Mouse (Mus musculus) heart, postnatal 0 days (tissue): Measurements from ENCODE around the gene Stat6. TPM values are rescaled to one million over a fixed set of nuclear protein-coding genes. Genes with fewer than 3 reads are reported as not detected.
A peak's percentile ranks its signal among the peaks of the same experiment; 100 is the strongest.

Experiments used
- ATAC-seq: fragments of 200-750 bp; cut with Nextera tagmentation; 2 replicates; pipeline ENCODE4 v1.8.0; 2017; ENCODE audit warnings: low read depth, moderate number of reproducible peaks, moderate library complexity; ENCODE audit not compliant: insufficient read depth
- DNase-seq: peaks from one replicate; pipeline ENCODE4 v3.0.0-alpha.2; 2016; ENCODE audit warnings: low spot score
- H3K27ac ChIP-seq: fragments of 300-500 bp; sonication (generic); 2 replicates; pipeline ENCODE4 v1.5.1; 2014; ENCODE audit warnings: low read depth, mild to moderate bottlenecking
- H3K27me3 ChIP-seq: fragments of 300-500 bp; sonication (generic); 2 replicates; pipeline ENCODE4 v1.6.1; 2014; ENCODE audit warnings: low read length, mixed read lengths; ENCODE audit not compliant: control insufficient read depth, insufficient read depth
- H3K36me3 ChIP-seq: fragments of 300-500 bp; sonication (generic); replicated peaks from 2 replicates; pipeline ENCODE4 v1.6.1; 2014; ENCODE audit warnings: low read length, mixed read lengths; ENCODE audit not compliant: control insufficient read depth, insufficient read depth
- H3K4me1 ChIP-seq: fragments of 300-500 bp; sonication (generic); 2 replicates; pipeline ENCODE4 v1.6.1; 2014; ENCODE audit warnings: antibody characterized with exemption; ENCODE audit not compliant: control insufficient read depth, insufficient read depth
- H3K4me2 ChIP-seq: fragments of 300-500 bp; sonication (generic); 2 replicates; pipeline ENCODE4 v1.6.1; 2014; ENCODE audit warnings: low read depth, mild to moderate bottlenecking, low read length, moderate library complexity
- H3K4me3 ChIP-seq: fragments of 300-500 bp; sonication (generic); 2 replicates; pipeline ENCODE4 v1.5.1; 2014; ENCODE audit warnings: low read depth, low read length
- H3K9ac ChIP-seq: fragments of 300-500 bp; sonication (generic); replicated peaks from 2 replicates; pipeline ENCODE4 v1.6.1; 2014; ENCODE audit warnings: low read depth, low read length, mixed read lengths
- H3K9me3 ChIP-seq: fragments of 300-500 bp; sonication (generic); replicated peaks from 2 replicates; pipeline ENCODE4 v1.6.1; 2016; ENCODE audit warnings: low read length; ENCODE audit not compliant: control insufficient read depth
- CTCF ChIP-seq: IDR thresholded peaks from 2 replicates; pipeline ENCODE4 v1.5.1; 2016; ENCODE audit warnings: antibody characterized with exemption, control low read depth, low read depth
- EP300 ChIP-seq: IDR thresholded peaks from 2 replicates; pipeline ENCODE4 v1.6.1; 2016; ENCODE audit warnings: antibody characterized with exemption, low read depth
- WGBS: fragments of 180-500 bp; shearing (Covaris S2); extraction: QIAGEN DNeasy Blood & Tissue Kit; methylation state at CpG from one replicate; pipeline ENCODE4 v1.1.7; 2014; 5-methylcytosine and 5-hydroxymethylcytosine counted together
- polyA plus RNA-seq: library from polyadenylated mRNA; unstranded; fragments of >200 nt; fragmentation: Nextera tagmentation; extraction: Ambion mirVana; gene quantifications from 2 replicates; pipeline ENCODE4 v1.2.1, GENCODE M21; 2015
- total RNA-seq: library from RNA; depleted of rRNA; stranded (reverse); fragments of >200 nt; gene quantifications from 2 replicates; pipeline ENCODE4 v1.2.3, GENCODE M21; 2014; ENCODE audit warnings: low replicate concordance

Stat6 gene
- total and polyA plus RNA-seq, 2 experiments from 2014 or later: 24.6 to 42.3 TPM

DNA sequence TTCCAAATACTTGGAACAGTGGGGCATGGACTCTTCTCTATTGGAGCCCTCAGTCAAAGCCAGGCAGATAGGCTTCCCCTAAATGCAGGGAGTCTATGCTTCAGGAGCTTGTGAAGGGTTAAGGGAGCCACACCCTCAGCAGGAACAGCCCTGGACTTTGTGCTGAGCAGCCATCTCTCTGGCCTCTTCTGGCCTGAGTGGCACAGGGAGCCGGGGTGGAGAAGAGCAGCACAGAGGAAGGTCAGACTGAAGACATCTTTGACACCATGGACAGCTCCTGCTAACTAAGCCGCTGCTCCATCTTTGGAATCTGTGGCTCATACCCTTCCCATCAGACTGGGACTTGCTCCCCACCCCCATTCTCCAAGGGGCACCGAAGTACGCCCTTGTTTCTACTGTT, 60.5 kb downstream of the Stat6 start:
- no peak for ATAC-seq

DNA sequence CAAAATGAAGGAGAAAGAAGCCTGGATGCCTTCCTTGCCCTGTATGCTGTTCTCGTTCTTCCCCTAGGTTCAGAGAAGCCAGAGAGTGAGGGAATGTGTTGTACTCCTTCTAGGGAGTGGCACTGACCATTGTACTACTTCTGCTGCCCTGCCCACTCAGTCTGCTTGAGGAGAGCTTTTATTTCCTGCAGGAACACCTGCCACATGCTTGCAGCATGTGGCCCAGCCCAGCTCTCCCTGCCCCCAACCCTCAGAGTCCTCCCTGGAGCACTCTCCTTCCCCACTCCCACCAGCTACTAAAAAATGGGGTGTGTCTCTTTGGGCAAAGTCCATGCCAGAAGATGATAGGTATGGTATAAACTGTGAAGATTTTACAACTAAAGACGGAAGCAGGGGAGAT, 61.5 kb downstream of the Stat6 start:
- no peaks in the 10 kb centered on the region for H3K9me3 ChIP-seq
- no peak for ATAC-seq
- no peak for TF ChIP-seq CTCF
- TF ChIP-seq EP300: no peak
- WGBS: 53% methylated on average over 2 of the region's 2 CpGs
- H3K4me1 ChIP-seq: peaks cover 12% of the 10 kb centered on the region
- no peak for DNase-seq
- H3K27ac ChIP-seq: no peak overlapping the region
- H3K36me3 ChIP-seq: no peaks in the 10 kb centered on the region
- H3K27me3 ChIP-seq: no peaks in the 10 kb centered on the region
- H3K4me2 ChIP-seq: no peak overlapping the region
- H3K9ac ChIP-seq: no peak overlapping the region
- no peak overlapping the region for H3K4me3 ChIP-seq

More for the DNA sequence above, 60.5 kb downstream of the Stat6 start:
- no peaks in the 10 kb centered on the region for H3K9me3 ChIP-seq
- no peak overlapping the region for H3K4me3 ChIP-seq
- no peak overlapping the region for H3K4me2 ChIP-seq
- DNase-seq: no peak
- H3K36me3 ChIP-seq: peaks cover 5% of the 10 kb centered on the region; the same call in 1 of the 2 replicates
- TF ChIP-seq CTCF (no peak), EP300 (no peak)
- no peak overlapping the region for H3K27ac ChIP-seq
- H3K4me1 ChIP-seq: peaks cover 12% of the 10 kb centered on the region
- H3K27me3 ChIP-seq: no peaks in the 10 kb centered on the region
- 27% methylated on average over 3 of the region's 4 CpGs for WGBS
- H3K9ac ChIP-seq: no peak overlapping the region

DNA sequence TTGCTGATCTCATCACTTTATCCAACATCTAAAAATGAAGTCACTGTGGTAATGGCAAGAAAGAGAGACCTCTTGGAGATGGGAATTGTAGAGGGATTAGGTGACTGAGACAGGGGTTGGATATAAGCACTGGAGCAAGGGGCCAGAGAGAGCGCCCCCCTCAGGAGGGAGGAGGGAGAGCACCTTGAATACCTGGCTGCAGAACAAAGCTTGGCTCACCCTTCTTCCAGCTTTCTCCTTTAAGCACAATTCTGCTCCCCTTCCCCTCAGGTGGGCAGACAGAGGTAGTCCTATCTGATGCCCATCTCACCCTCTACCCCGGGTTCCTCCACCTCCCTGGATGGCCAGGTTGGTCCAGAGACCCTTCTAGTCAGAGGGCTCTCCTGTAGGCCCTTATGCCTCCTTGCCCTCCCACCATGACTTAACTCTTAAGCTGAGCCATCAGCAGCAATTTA, 62.0 kb downstream of the Stat6 start, which contains the start of gene Myo1a:
TSS of gene Myo1a (plus strand) at position 405 of the 455 bp plus-strand sequence.
- WGBS: 42% methylated on average over 2 of the region's 2 CpGs
- no peak within 1 kb of the TSS for H3K4me3 ChIP-seq
- ATAC-seq (no peak), DNase-seq (no peak)
- TF ChIP-seq CTCF: no peak
- TF ChIP-seq EP300: no peak
- H3K4me2 ChIP-seq: no peak within 1 kb of the TSS
- H3K36me3 ChIP-seq: no peaks in the 10 kb centered on the region
- peaks cover 12% of the 10 kb centered on the region for H3K4me1 ChIP-seq
- H3K27ac ChIP-seq: no peak within 1 kb of the TSS
- H3K9me3 ChIP-seq: no peaks in the 10 kb centered on the region
- H3K9ac ChIP-seq: no peak within 1 kb of the TSS
- no peaks in the 10 kb centered on the region for H3K27me3 ChIP-seq

DNA sequence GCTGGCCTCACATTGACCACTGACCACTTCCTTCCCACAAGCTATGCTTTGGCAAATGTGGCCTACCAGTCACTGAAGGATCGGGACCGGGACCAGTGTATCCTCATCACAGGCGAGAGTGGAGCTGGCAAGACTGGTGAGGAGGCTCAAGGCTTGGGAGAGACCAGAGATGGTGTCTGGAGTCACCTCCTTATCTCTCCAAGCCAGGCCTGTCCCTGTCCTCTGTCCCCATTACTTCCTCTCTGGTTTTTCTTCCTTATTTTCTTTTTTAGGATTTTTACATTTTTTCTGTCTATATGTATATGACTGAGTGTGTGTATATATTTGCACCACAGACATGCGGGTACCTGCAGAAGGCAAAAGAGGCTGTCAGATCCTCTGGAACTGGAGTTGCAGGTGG, 63.0 kb downstream of the Stat6 start:
- Histone ChIP-seq H3K27me3 (no peaks in the 10 kb centered on the region), H3K27ac (no peak overlapping the region), H3K9me3 (no peaks in the 10 kb centered on the region), H3K36me3 (no peaks in the 10 kb centered on the region), H3K9ac (no peak overlapping the region), H3K4me3 (no peak overlapping the region), H3K4me2 (no peak overlapping the region), H3K4me1 (peaks cover 12% of the 10 kb centered on the region)
- TF ChIP-seq EP300 (no peak), CTCF (no peak)
- 92% methylated on average over 4 of the region's 4 CpGs for WGBS
- no peak for ATAC-seq
- no peak for DNase-seq

DNA sequence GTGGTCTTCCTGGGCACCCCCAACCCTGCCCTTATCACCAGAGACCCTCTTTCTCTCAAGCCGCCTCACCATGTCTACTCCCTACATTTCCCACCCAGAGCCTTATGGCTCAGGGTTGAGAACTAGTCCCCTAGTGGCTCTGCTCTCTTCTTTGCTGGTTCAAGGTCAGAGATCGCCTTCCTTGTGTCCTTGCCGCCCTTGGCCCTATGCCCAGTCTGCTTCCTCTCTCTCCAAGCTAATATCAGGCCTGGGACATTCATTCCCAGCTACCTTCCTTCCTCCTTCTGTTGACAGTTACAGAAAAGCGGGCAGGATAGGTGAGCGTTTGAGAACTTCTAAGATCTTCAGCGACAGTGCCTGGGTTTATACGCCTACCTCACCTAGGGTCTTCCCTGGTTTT, 64.9 kb downstream of the Stat6 start:
- no peak overlapping the region for H3K4me3 ChIP-seq
- DNase-seq: peak; percentile 46
- no peaks in the 10 kb centered on the region for H3K36me3 ChIP-seq
- H3K9me3 ChIP-seq: no peaks in the 10 kb centered on the region
- no peak for TF ChIP-seq EP300
- no peak; the same call in 1 of the 2 replicates for TF ChIP-seq CTCF
- H3K4me1 ChIP-seq: peaks cover 12% of the 10 kb centered on the region
- no peak overlapping the region for H3K4me2 ChIP-seq
- no peak for ATAC-seq
- H3K27me3 ChIP-seq: no peaks in the 10 kb centered on the region
- 27% methylated on average over 7 of the region's 7 CpGs for WGBS
- H3K27ac ChIP-seq: no peak overlapping the region
- H3K9ac ChIP-seq: no peak overlapping the region

DNA sequence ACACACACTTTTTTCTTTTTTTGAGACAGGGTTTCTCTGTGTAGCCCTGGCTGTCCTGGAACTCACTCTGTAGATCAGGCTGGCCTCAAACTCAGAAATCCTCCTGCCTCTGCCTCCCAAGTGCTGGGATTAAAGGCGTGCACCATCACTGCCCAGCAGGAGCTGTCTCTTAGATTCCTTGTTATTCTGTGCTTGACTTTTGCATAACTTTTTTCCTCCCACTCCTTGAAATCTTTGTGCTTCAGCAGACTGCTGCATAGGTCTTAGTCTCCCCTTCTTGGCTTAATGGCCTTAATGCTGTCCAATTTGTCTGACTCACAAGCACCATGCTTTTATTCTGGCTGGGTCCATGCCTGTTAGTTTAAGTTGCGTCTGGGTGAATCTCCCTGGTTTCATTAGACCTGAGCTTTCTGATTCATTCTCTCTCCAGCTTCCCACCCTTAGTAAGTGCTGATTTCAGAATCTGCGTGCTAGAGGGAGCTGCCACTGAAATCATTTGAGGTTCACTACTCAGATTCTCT, 66.1 kb downstream of the Stat6 start:
- Histone ChIP-seq H3K27me3 (no peaks in the 10 kb centered on the region), H3K27ac (no peak overlapping the region), H3K9ac (no peak overlapping the region), H3K4me1 (peaks cover 12% of the 10 kb centered on the region), H3K9me3 (no peaks in the 10 kb centered on the region), H3K4me2 (no peak overlapping the region), H3K4me3 (no peak overlapping the region), H3K36me3 (no peaks in the 10 kb centered on the region)
- ATAC-seq (no peak), DNase-seq (no peak)
- no peak for TF ChIP-seq CTCF
- TF ChIP-seq EP300: no peak
- WGBS: 85% methylated on average over 3 of the region's 3 CpGs
